Mouse (Mus musculus) adrenal gland, adult 8-10 months (tissue): Measurements from ENCODE around the gene Tspan1. TPM values are rescaled to one million over a fixed set of nuclear protein-coding genes. Genes with fewer than 3 reads are reported as not detected.

Source experiments
- DNase-seq: peaks from one replicate; pipeline ENCODE4 v3.0.0; 2022
- total RNA-seq, 4 experiments: library from RNA; stranded (reverse); gene quantifications; 2 replicates each; pipeline ENCODE4 v1.2.4; 2022

Gene Tspan1
- total RNA-seq, result not detected

DNA sequence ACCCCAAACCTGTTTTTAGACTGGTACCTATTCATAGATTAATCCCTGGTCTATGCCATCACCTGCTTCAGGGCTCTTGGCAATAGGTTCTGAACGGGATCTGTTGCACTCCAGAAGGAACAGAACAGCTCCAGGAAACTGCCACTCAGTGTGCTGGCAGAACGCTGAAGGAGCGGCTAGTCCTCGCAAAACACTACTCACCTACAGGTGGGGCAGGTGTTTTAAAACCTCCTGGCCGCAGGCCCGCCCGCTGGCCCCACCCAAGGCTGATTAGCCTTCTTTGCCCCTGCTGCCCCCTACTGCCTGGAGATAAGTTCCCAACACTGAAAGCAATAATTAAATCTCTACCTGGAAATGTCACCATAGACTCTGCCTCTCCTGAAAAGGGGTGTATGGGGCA is at the start of gene Tspan1:
Tspan1 (minus strand) TSS at position 198 of the 400 bp plus-strand sequence.
- DNase-seq, result no peak

DNA sequence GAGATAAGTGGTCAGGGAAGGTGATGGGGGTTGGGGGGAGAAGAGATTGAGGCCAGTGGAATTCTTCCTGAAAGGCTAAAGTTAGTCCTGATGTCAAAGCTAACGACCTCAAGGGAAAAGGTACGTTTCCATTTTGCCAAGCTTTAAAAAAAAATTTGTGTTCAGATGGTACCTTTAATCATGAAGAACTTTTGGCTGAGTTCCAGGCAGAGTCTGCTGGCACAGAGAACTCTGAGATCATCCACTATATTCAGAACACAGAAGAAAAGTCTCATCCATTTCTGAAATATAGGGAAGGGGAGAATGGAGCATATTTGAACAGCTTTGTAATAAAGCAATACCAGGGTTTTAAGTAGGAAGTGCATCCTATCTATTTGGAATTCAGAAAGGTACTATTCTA is 49.6 kb upstream of the Tspan1 start:
- DNase-seq, result peak; percentile 25

DNA sequence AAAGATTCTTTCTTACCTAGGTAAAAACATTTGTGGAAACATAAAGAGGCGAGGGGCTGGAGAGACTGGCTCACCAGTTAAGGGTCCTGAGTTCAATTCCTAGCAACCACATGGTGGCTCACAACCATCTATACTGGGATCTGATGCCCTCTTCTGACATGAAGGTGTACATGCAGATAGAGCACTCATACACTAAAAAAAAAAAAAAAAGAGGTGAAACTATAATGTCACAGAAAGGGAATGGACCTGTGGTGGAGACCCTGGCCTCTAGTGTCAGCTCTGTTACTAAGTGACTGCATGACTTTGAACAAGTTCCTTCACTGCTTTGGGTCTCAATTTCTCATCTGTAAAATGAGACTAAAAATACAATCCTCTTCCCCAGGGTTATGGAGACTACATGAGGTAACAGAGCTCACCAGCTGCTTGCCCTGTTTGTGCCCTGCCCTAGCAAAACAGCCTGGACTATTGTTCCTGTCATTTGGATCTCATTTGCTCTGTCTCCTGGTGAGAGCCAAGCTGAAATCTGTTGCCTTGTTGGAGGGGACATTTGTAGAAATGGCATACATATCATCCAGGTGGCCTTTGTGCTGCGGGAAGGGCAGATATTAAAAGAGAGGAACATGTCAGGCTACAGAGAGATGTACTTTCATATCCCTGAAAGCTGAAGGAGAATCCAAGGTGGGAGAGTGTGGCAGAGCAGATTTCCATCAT is 48.6 kb upstream of the Tspan1 start:
- no peak for DNase-seq

DNA sequence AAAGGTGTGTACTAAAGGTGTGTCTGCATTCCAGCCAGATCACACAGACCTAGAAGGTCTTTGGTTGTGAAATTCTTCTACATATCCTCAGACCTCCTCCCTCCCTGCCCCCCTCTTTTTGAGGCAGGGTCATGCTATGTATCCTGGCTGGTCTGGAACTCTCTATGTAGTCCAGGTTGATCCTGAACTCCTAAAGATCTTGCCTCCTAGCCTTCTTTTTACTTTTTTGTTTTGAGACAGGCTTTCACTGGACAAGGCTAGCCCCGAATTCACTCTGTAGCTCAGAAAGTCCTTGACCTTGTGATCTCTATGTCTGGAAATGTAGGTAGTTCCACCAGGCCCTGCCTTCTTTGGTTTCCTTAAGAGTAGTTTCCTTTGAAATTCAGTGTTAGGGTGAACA is 41.5 kb upstream of the Tspan1 start:
- no peak for DNase-seq

DNA sequence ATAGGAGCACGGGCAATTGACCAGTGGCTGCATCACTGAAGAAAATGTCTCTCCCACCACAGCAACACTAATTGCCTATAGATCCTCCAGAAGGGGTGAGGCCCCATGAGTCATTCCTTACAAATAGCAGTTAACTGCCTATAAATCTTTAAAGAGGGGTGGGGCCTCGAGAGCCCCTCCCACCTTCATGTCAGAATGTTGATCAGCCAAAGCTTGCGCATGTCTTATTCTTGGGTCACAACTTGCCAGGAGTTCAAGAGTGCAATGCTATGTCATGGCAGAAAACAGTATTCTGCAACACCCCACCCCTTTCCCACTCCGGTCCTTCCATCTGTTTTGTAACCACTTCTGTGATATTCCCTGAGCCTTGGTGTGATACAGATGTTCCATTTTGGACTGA is 39.1 kb upstream of the Tspan1 start:
- DNase-seq, result no peak

DNA sequence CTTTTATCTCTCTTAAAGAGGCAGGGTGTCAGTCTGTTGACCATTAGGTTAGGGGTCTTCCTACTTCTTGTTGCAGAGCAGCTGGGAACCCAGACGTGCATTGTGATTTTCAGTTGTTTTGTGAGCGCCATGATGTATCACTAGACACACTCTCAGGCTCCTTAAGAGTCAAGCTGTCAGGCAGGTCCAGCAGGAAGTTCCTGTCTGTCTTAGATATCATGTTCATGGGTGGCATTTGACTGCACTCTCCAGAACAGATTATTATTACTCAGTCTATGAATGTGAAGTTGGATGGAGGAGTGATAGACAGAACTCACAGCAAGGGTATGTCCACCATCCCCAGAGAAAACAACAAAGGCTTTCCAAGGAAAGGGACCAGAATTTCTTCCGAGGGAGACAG is 37.0 kb upstream of the Tspan1 start:
- DNase-seq, result no peak

DNA sequence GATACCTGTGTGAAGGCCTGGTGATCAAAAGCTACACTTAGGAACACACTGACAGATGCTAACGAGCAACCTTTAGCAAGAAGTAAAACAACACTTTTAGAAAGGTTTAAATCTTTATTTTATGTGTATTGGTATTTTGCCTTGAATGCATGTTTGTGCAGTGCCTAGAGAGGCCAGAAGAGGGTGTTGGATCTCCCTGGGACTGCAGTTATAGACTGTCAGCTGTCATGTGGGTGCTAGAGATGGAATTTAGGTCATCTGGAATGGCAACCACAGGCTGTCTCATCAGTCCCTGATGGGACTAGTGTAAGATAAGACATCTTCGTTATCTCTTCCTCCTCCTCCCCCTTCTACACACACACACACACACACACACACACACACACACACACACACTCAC is 31.0 kb upstream of the Tspan1 start:
- DNase-seq, result no peak

DNA sequence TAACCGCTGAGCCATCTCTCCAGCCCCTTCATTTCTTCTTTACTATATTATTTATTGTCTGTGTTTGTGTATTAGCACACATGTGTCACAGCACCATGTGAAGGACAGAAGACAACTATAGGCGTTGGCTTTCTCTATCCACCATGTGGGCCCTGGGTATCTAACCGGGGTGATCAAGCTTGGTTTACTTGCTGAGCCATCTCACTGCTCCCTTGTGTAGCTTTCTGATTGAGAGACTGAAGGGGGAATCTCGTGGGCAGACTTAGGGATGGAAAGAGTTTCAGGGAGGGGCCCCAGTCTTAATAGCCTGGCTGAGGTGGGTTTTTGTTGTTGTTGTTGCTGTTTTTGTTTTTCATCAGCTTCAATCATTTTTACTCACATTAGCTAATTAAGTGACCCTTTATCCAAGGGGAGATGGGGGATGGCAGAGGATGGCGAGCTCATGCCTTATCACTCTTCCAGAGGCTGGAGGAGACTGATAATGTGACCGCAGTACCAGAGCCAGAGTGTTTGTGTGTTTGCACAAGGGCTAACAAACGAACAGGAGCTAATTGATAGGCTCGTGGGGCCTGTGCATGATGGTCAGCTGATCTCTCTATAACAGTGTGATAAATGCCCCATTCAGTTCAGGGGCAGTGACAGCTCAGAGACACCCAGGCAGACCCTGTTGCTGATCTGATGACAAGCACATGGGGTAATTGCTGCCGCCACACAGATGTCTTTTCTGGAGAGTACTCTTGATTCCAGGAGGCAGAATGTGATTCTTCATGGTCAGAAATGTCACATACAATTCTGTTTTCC is 26.4 kb upstream of the Tspan1 start:
- DNase-seq, result no peak

DNA sequence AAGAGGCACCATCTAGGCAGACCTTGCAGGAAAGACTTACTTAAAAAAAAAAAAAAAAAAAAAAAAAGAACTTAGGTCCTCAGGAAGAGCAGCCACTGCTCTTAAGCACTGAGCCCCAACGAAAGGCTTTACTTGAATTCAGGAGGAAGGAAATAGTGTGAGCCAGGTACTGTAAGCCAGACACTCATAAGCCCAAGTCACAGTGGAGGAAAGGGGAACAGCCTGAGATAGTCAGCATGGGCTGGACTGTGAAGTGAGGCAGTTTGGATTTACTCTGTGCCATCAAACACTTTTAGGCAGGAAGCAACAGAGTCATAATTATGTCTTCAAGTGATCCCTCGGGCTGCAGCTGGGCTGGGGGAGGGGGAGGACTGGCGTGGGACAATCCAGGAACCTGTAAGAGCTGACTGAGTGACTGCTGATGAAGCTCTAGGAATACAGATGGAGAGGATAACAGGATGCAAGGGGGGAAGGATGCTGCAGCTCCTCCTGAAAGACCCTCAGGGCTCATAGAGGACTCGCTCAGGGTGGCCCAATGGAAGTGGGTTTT is 25.0 kb upstream of the Tspan1 start:
- no peak for DNase-seq

DNA sequence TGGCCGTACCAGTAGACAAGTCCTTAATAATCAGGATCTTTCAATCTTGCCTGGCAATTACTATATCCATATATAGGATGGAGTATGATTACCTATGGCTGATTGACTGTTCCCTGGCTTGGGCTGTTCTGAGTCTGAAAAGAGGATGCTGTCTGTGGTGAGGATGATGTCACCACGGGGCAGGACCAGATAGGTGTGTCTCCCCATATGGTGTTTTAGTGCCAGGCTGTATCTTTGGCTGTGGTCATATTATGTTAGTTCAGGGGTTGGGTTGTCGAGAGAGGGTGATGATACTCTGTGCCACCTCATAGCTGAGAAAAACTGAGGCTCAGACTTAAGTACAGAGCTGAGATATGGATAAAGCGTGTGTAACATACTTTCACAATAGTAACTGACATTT is 17.7 kb upstream of the Tspan1 start:
- no peak for DNase-seq

DNA sequence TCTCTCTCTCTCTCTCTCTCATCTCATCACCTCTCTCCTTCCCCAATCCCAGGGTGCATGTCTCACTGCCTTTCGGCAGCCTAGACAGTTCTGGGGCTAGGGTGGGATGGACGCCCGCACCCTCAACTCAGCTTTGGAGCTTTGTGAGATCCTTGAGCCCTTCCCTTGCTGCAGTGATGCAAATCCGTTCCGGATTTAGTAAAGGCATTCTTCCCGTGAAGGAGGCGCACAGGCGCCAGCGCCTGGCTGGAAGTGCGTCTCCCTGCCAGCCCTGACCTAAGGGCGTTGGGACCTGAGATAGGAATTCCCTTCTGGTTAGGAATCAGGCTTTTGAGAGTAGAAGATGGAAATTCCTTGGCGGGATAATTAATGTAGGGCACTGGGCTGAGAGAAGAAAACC is 15.3 kb upstream of the Tspan1 start:
- no peak for DNase-seq

DNA sequence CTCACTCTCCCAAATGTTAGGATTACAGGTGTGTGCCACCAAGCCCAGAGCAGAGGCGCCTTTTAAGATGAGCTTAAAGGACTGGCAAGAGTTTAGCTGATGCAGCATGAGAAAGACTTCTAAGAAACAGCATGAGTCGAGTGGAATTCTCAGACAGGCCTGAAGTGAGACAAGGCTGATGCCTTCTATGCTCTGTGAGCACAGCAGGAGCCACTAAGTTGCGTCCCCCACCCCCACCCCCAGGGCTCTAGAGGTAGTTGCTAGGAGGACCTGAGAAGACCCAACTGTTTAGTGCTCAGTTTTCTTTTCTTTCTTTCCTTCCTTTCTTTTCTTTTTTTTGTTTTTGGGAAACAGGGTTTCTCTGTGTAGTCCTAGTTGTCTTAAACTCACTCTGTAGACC is 14.7 kb upstream of the Tspan1 start:
- no peak for DNase-seq

DNA sequence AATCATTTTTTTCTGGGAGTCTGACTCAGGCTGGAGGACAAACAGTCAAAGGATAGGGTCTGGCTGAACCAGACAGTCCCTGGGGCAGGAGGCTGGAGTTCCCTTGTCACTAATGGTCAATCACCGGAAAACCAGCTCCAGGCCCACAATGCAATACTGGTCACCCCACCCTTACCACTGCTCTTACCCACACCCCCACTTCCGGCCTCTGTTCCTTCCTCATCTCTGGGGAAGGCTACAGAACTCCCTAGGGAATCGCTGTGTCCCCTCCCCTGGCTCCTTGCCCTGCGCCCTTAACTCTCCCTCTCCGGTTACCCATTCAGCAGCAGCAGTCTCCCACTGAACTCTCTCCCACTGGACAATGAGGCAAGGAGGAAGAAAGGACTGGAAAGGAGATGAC is 9.7 kb upstream of the Tspan1 start:
- peak; percentile 66 for DNase-seq

DNA sequence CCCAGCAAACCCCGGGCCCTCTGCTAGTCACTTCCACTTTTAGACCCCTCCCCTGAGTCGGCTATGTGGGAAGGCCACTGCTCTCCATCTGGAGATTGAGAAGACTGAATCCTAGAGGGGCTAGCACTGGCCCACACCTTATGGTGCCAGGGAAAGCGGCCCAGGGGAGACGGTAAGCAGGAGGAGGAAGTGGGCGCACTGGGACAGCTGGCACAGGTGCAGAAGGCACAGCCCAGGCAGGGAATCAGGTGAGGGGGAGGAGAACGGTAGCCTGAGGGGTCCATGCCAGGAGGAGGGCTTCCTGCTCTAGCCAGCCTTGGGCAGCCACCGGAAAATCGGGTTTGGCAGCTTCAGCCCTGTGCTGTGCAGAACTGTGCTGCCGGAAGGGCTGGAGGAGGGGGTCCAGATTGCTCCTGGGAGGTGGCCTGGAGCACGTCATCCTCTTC is 9.2 kb upstream of the Tspan1 start:
- DNase-seq, result no peak

DNA sequence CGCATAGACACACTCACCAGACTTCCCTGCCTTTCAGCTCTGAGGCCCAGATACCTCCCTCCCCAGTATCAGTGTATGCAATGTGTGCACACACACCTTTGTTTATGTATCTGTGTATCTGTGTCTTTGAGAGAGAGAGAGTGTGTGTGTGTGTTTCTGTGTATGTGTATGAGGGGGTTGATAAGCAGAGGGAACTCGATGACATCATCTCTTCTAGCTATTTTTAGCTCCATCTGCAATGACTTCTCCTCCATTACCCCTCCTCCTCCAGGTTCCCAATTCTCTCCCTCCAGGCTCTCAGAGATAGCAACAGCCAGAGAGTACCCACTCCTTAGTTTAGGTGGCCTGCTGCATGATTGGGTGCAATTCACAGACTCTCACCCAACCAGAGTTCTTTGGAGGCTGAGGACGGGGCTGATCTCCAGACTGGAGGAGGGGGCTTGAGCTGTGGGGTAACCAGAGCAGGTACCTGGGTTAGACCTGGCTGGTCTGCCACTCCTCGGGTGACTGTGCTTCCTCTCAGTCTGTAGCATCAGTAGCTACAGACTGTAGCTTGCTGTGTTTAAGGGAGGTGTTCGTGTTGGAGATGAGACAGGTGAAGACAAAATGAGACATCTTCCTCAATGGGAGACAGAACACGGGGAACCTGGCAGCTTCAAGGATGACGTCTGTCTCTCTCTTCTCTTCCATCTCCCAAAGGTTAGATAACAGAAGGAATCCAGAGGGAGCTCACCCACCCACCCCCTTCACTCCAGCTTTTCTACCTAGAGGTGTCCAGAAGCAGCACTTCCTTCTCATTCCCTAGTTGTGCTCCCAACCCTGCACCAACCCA is 8.5 kb upstream of the Tspan1 start:
- DNase-seq, result no peak

DNA sequence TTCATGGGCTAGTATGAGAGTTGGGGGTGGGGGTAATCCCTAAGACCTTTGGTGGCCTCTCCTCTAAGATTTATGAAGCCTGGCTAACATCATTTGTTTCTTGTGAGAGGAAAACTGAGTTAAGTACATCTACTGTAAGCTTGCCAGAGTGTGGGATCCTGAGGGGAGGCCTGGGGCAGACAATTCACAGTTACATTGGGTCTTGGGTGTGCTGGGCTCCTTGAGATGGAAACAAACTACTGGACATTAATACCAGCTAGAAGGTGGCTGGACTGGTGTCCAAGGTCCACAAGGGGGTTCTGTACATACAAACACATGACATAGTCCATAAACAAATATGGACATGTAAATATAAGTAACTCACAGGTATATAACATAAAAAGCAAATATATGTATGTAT is 7.7 kb upstream of the Tspan1 start:
- no peak for DNase-seq

DNA sequence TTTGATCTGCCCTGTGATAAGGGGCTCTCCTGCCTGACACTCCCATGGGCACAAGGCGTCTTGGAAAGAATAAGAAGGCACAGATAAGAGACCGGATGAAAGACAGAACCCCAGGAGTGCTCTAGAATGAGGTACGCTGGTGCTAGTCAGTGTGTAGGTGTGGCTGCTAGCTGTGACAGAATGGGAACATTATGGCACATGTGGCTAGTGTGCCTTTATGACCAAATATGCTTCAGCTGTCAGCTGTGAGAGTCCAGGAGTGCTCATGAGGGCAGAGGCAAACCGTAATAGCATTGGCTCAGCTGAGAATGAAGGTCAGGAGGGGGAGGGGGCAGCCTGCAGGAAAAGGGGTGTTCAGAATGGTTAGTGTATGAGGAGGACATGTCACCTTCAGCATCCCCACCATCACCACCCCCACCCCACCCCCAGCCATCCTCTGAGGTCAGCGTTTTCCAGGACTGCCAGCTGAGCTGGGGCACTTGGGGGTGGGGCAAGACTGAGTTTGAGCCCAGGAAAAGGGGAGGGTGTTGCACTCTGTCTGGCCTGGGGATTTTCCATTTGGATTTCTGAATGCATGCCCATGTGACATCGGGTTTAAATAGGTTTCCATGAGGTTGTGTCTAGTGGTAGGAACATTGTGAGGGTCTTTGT is 7.2 kb upstream of the Tspan1 start:
- DNase-seq, result no peak

DNA sequence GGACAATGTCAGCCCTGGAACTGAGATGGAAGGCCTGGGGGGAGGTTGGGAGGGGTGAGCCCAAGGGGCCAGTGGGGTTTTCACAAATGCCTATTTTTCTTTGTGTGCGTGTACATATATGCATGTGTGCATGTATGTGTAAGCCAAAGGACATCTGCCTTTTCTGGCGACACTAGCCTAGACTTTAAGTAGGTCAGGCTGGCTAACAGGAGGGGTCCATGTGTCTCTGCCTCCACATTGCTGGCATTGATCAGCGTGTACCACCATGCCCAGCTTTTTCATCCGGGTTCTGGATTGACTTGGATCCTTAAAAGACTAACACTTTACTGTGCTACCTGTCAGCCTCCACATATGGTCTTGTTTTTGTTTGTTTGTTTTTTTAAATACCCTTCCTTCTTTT is 6.4 kb upstream of the Tspan1 start:
- DNase-seq, result no peak

DNA sequence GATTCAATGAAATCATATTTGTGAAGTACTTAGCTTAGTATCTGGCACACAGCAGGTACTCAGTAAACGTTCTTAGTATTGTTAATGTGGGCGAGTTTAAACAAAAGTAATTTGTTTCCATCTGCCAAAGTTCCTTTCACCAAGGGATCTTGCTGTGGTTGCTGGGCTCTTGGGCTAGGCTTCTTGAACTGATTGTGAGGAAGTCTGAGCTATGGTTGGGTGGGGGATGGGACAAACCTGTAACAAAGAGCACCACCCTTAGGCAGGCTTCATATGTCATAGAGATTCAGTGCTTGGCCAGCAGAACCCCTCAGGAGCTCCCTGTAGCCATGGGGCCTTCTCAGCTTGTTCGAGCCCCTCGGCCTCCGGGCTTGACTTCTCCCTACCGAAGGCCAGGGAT is 5.7 kb upstream of the Tspan1 start, which contains the start of the genes 1700042G07Rik and Gm49337:
1700042G07Rik (plus strand) TSS at position 301 of the 400 bp plus-strand sequence.
Gm49337 (plus strand) TSS at position 313 of the 400 bp plus-strand sequence.
- no peak for DNase-seq

DNA sequence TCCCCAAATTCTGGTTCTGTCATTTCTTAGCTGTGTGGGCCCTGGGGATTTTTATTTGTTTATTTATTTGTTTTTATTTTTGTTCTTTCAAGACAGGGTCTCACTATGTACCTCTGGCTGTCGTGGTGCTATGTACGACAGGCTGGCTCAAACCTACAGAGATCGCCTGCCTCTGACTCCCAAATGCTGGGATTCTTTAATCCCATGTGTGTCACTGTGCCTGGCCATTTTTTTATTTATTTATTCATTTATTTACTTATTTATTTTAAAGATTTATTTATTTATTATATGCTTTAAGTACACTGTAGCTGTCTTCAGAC is 1.9 kb upstream of the Tspan1 start:
- DNase-seq, result no peak

DNA sequence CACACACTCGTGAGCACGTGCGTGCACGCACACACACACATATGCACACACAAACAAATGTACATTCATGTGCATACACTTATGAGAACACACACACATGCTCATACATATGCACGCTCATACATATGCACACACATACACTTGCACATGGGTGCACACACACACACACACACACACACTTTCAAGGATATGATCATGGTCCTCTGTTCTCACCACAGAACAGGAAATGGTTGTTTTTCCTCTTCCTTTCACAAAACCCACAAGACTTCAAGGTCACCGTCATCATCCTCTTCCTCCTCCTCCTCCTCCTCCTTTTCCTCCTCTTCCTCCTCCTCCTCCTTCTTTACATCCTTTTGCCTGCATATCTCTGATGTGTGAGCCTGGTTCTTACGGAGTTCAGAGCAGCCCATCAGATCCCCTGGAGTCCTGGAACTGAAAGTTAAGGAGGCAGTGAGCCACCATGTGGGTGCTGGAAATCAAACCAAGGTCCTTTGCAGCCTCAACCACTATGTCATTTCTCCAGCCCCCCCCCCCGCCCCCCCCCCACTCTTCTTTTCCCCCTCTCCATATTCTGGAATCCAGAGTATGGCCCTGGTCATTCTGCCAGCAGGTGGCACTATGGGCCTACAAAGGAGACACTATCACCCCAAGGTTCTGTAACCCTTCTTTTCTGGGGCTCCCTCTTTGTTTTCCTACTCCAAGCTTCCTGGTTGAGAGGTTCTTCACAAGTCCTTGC is 1.4 kb upstream of the Tspan1 start:
- no peak for DNase-seq
